Mouse (Mus musculus): ENCODE measurements around the gene Prame. TPM values are rescaled to one million over a fixed set of nuclear protein-coding genes. Genes with fewer than 3 reads are reported as not detected.
"Not testable (repeated sequence)": the region's sequence is repeated elsewhere in the genome, so short reads cannot be mapped to it uniquely, and the experiment has no call there.

Prame gene
- polyA plus RNA-seq (2015; fragmentation: Nextera tagmentation; extraction: Ambion mirVana) = not detected in 2 replicates

DNA sequence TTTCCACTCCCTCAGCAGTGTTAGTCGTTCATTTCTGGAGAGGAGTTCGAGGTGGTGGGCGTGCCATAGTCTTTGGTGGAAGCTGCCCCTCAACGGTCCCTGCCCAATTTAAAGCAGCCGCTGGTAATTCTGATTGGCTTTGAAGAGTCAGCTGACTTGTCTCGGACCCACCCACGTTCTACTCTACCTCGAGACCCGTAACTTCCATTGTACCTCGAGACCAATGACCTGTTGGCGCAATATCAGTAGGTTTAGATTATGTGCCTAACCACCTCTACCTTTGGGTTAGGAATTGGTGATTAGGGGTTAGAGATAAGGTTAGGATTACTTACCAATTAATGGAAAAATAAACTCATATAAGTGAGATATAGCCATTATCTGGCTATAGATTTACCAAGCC is at the start of gene Prame:
Gene Prame, minus strand, starts transcription at position 101 of the 400 bp plus-strand sequence.
- no peaks in the 10 kb centered on the region for H3K27me3 ChIP-seq
- no peak within 1 kb of the TSS for H3K27ac ChIP-seq
- ATAC-seq (ENCODE audit: low read depth) (no peak), DNase-seq (no peak)
- H3K4me1 ChIP-seq (replicated peaks) = no peaks in the 10 kb centered on the region
- no peaks in the 10 kb centered on the region for H3K9me3 ChIP-seq (replicated peaks)
- WGBS (ENCODE audit: insufficient replicate concordance) = 70% methylated on average over 11 of the region's 11 CpGs
- H3K36me3 ChIP-seq = no peaks in the 10 kb centered on the region
- no peak within 1 kb of the TSS for H3K4me3 ChIP-seq (replicated peaks)
- H3K4me2 ChIP-seq = no peak within 1 kb of the TSS
- H3K9ac ChIP-seq = no peak within 1 kb of the TSS

DNA sequence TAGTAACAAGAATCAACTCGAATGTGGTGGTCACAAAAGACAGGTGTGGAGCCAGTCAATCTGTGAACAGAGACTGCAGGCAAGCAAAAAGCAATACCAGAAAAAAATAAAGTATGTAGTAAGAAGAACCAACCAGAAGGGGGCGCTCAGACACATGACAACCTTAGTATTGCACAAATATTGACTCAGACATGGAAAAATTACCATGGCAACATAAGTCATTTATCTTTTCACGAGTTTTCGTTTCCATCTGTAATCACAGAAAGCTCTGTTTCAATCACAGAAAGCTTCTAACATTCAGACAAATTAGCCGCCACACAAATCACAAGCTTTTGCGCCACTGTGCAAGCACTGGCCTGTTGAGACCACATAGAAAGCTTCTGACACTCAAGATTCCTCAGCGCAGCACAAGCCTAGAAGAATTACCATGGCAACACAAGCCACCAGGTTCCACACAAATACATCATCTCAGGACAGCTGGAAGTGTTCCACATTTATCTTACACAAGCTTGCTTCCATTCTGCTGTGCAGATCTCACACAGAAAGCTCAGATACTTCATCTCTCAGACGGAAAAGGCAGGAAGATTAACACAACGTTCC is 24.8 kb upstream of the Prame start:
- Histone ChIP-seq H3K4me1 (replicated peaks) (no peaks in the 10 kb centered on the region), H3K9me3 (replicated peaks) (no peaks in the 10 kb centered on the region), H3K27me3 (no peaks in the 10 kb centered on the region), H3K4me3 (replicated peaks) (no peak overlapping the region), H3K36me3 (no peaks in the 10 kb centered on the region), H3K9ac (no peak overlapping the region), H3K27ac (no peak overlapping the region), H3K4me2 (no peak overlapping the region)
- WGBS (ENCODE audit: insufficient replicate concordance) = 39% methylated on average over 9 of the region's 9 CpGs
- DNase-seq (no peak), ATAC-seq (ENCODE audit: low read depth) (no peak)

DNA sequence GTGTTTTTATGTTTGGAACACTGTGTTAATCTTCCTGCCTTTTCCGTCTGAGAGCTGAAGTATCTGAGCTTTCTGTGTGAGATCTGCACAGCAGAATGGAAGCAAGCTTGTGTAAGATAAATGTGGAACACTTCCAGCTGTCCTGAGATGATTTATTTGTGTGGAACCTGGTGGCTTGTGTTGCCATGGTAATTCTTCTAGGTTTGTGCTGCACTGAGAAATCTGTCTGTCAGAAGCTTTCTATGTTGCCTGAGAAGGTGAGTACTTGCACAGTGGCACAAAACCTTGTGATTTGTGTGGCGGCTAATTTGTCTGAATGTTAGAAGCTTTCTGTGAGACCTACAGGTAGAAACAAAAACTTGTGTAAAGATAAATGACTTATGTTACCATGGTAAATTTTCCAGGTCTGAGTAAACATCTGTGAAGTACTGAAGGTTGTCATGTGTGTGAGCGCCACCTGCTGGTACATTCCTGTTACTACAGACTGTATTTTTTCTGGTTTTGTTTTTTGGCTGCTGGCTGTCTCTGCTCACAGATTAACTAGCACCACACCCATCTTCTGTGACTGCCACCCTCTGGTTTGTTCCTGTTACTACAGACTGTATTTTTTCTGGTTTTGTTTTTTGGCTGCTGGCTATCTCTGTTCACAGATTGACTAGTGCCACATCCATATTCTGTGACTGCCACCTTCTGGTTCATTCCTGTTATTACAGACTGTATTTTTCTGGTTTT is 26.0 kb downstream of the Prame start:
- not testable (repeated sequence) for H3K36me3 ChIP-seq; H3K27me3 ChIP-seq; H3K9me3 ChIP-seq (replicated peaks); H3K27ac ChIP-seq; H3K4me1 ChIP-seq (replicated peaks); H3K4me3 ChIP-seq (replicated peaks); ATAC-seq (ENCODE audit: low read depth); H3K4me2 ChIP-seq; H3K9ac ChIP-seq
- DNase-seq = peak; percentile 0
- 59% methylated on average over 3 of the region's 3 CpGs for WGBS (ENCODE audit: insufficient replicate concordance)

DNA sequence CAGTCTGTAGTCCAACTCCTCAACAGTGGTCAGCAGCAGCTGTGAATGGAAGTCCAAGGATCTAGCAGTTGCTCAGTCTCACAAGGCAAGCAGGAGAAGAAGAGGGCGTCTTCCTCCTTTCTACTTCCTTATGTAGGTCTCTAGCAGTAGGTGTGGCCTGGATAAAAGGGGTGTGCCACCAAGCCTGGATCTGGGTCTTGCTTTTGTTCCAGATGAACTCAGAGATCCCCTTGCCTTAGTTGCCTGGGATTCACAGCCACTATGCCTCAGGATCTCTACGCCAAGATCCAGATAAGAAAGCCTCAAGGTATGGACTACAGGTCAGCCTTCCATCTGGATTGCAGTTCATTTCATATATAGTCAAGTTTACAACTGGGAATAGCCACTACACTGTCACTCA is 28.8 kb downstream of the Prame start, which contains the start of gene Nxf7:
Gene Nxf7, minus strand, starts transcription at position 101 of the 400 bp plus-strand sequence.
- DNase-seq (no peak), ATAC-seq (ENCODE audit: low read depth) (no peak)
- 42% methylated on average over 2 of the region's 2 CpGs for WGBS (ENCODE audit: insufficient replicate concordance)
- Histone ChIP-seq H3K4me1 (replicated peaks) (no peaks in the 10 kb centered on the region), H3K4me3 (replicated peaks) (no peak within 1 kb of the TSS), H3K9me3 (replicated peaks) (peaks cover 7% of the 10 kb centered on the region; the same call in 1 of the 2 replicates), H3K27me3 (no peaks in the 10 kb centered on the region), H3K36me3 (no peaks in the 10 kb centered on the region), H3K27ac (no peak within 1 kb of the TSS), H3K9ac (no peak within 1 kb of the TSS), H3K4me2 (no peak within 1 kb of the TSS)

DNA sequence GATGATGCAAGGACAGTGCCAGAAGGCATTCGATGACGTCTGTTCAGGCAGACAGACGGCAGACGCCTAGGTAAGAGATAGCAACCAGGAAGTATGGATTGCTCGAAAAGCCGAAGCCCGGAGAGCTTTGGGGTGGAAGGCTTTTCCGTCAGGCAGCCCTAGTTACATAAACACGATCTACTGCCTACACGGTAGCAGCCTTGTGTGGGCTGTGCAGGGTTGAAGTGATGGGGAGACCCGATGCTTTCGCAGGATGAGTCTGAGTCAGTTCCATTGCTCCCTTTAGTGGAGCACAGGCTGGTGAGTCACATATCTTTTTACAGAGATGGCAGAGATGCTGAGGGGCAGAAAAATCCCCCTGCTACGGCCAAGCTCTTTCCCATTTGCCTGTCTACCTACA is 29.4 kb downstream of the Prame start:
- ATAC-seq (ENCODE audit: low read depth) = no peak

DNA sequence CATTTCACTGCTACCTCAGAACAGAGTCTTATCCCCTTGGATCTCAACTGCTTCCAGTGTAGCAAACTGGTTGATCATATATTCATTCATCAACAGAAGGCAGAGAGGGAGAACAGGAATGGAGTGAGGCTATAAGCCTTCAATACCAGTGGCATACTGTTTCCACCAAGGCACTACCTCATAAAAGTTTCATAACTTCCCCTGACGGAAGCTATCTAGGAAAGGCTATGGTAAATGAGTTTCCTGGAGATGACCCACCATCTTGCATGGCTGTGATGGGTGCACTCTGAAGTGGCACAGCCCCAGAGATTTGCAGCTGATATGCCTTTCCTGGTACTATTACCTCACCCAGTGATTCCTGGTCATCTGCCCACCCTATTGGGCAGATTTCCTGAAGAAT is 51.1 kb downstream of the Prame start:
- 67% methylated on average over 1 of the region's 1 CpGs for WGBS (ENCODE audit: insufficient replicate concordance)
- no peak overlapping the region for H3K27ac ChIP-seq
- H3K4me1 ChIP-seq (replicated peaks) = peaks cover 5% of the 10 kb centered on the region
- H3K36me3 ChIP-seq = no peaks in the 10 kb centered on the region
- DNase-seq = no peak
- no peaks in the 10 kb centered on the region for H3K9me3 ChIP-seq (replicated peaks)
- H3K27me3 ChIP-seq = no peaks in the 10 kb centered on the region
- H3K9ac ChIP-seq = no peak overlapping the region
- no peak overlapping the region for H3K4me3 ChIP-seq (replicated peaks)
- H3K4me2 ChIP-seq = no peak overlapping the region
- no peak for ATAC-seq (ENCODE audit: low read depth)

More for the DNA sequence above, 29.4 kb downstream of the Prame start:
- H3K4me3 ChIP-seq (replicated peaks) = no peak overlapping the region
- no peak overlapping the region for H3K4me2 ChIP-seq
- H3K27me3 ChIP-seq = no peaks in the 10 kb centered on the region
- no peaks in the 10 kb centered on the region for H3K36me3 ChIP-seq
- H3K9ac ChIP-seq = no peak overlapping the region
- no peak overlapping the region for H3K27ac ChIP-seq
- WGBS (ENCODE audit: insufficient replicate concordance) = 63% methylated on average over 13 of the region's 13 CpGs
- no peaks in the 10 kb centered on the region for H3K4me1 ChIP-seq (replicated peaks)
- no peak for DNase-seq
- H3K9me3 ChIP-seq (replicated peaks) = peaks cover 7% of the 10 kb centered on the region; the same call in 1 of the 2 replicates

DNA sequence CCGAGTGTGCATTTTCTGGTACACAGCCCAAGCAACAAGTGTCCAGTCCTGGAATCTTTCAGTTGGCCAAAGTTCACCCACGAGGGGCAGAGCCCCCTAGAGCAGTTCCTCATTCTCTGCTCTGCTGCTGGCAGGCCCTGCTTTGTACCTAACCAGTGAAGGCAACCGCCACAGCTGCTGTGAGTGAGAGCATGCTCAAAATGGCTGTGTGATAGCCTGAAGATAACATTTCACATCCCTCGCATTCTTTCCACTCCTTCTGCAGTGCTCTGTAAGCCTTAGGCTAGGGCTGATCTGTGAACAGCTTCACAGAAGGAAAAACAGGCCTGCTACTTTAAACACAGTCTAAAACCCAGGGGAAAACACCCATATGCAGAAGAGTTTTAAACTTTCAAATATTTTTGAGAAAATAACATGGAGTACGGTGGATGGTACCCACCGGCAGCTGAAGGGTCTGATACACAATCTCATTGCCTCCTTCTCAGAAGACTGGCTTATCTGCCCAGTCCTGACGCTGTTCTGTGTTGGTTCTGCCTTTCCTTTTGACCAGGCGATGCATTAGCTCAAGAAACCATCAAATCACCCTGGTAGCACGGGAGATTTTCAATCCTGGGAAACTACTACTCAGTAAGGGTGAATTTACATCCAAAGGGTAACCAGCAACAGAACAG is 52.4 kb downstream of the Prame start:
- not testable (repeated sequence) for H3K36me3 ChIP-seq; H3K4me1 ChIP-seq (replicated peaks); DNase-seq; H3K9ac ChIP-seq; H3K27me3 ChIP-seq; H3K27ac ChIP-seq; H3K9me3 ChIP-seq (replicated peaks); H3K4me3 ChIP-seq (replicated peaks)
- ATAC-seq (ENCODE audit: low read depth) = peak; percentile 81
- 33% methylated on average over 9 of the region's 9 CpGs for WGBS (ENCODE audit: insufficient replicate concordance)
- 0 out of 2 replicates have a peak overlapping the region, but pooled peaks have one; percentile 17 for H3K4me2 ChIP-seq

DNA sequence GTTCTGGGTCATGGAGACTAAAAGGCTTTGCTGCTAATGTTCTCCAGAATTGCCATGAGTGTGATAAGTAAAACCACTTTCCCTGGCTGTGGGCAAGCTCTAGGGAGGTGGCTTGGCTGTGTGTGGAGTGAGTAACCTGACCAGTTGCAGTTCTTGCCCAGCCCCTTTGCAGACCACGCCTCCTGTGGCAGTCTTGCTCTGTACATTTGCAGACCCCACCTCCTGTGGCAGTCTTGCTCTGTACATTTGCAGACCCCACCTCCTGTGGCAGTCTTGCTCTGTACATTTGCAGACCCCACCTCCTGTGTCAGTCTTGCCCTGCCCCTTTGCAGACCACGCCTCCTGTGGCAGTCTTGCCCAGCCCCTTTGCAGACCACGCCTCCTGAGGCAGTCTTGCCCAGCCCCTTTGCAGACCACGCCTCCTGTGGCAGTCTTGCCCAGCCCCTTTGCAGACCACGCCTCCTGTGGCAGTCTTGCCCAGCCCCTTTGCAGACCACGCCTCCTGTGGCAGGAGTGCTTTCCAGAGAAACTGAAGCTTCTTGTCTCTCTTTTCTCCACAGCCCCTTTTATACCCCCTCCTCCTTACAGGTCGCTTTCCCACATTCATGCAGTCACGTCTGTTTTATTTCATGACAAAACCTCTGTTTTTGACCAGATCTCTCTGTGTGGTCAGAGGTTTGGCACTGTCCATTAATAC is 53.1 kb downstream of the Prame start:
- 17% methylated on average over 8 of the region's 8 CpGs for WGBS (ENCODE audit: insufficient replicate concordance)
- H3K4me1 ChIP-seq (replicated peaks); H3K27ac ChIP-seq; H3K9ac ChIP-seq; H3K27me3 ChIP-seq; H3K4me3 ChIP-seq (replicated peaks); H3K36me3 ChIP-seq; H3K9me3 ChIP-seq (replicated peaks): not testable (repeated sequence)
- H3K4me2 ChIP-seq = 0 out of 2 replicates have a peak overlapping the region, but pooled peaks have one; percentile 17
- peak; percentile 15; the same call in 1 of the 2 replicates for ATAC-seq (ENCODE audit: low read depth)
- peak; percentile 17 for DNase-seq

DNA sequence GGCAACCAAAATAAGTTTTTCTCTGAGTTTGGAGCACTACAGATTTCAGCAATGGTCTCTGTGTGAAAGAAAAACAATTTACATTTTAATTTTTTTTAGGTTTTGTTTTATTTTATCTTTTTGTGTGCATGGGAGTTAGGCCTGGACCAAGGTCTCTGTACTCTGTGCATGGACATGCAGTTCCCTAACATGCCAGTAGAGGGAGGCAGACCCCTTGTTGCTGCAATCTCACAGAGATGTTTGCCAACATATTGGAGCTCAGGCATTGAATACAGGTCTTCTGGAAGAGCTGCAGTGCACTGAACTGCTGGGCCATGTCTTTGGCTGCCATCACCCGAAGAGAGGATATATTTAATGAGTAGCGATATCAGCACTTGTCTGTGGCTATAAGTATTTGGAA is 58.0 kb downstream of the Prame start:
- DNase-seq; H3K27me3 ChIP-seq; H3K4me2 ChIP-seq; H3K27ac ChIP-seq; H3K4me3 ChIP-seq (replicated peaks); H3K9ac ChIP-seq; ATAC-seq (ENCODE audit: low read depth); H3K36me3 ChIP-seq; H3K4me1 ChIP-seq (replicated peaks); H3K9me3 ChIP-seq (replicated peaks): not testable (repeated sequence)
- WGBS (ENCODE audit: insufficient replicate concordance) = 9% methylated on average over 1 of the region's 2 CpGs

DNA sequence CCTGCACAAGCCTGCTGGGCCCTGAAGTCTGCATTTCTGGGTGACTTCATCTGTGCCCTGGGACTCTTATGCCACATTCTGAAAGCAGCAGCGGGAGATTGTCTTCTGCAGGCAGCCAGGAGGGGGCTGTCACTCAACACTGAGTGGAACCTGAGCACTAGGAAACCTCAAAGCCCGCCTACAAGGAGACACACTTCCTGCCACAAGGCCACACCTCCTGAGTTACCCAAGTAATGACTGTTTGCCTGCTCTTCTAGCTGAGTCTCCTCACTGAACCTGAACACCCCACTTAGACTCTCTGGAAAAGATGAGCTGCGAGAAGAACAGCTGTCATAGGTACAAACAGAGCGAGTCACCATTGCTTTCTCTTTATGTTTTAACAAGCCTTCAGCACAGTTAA is 62.6 kb downstream of the Prame start:
- not testable (repeated sequence) for H3K9me3 ChIP-seq (replicated peaks); H3K27me3 ChIP-seq; H3K9ac ChIP-seq; H3K4me1 ChIP-seq (replicated peaks); H3K27ac ChIP-seq; ATAC-seq (ENCODE audit: low read depth); H3K4me2 ChIP-seq; H3K36me3 ChIP-seq; DNase-seq; H3K4me3 ChIP-seq (replicated peaks)
- WGBS (ENCODE audit: insufficient replicate concordance) = 43% methylated on average over 4 of the region's 4 CpGs
